Mouse (Mus musculus): Measurements from ENCODE around the gene Hoxc4.

DNA sequence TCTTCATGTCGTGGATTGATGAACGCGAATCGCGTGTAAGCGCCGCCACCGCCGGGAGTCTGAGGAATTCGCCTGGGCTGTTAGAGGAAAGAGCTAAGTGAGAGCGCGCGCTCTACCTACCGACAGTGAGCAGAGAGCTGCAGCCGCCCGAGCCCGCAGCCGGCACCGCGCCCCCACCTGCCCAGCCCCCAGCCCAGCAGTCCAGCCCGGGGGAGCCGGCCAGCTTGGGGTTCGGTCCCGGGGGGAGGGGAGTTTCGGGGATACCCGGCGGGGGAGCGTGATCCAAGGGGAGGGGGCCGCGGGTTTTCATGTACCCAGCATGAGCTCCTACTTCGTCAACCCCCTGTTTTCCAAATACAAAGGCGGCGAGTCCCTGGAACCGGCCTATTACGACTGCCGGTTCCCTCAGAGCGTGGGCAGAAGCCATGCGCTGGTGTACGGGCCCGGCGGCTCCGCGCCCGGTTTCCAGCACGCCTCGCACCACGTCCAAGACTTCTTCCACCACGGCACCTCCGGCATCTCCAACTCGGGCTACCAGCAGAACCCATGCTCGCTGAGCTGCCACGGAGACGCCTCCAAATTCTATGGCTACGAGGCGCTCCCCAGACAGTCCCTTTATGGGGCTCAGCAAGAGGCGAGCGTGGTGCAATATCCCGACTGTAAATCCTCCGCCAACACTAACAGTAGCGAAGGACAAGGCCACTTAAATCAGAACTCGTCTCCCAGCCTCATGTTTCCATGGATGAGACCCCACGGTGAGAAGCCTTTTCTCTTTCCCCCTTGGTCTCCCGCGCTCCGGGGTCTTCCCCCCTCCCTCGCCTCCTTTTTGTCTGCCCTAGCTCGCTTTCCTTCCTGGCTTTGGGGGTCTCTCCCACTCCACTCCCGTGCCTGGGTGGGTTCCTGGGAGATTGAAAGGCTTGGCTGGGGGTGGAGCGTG lies 28.0 kb upstream of the Hoxc4 start, which contains the start of gene Hoxc8:
- no peak for TF ChIP-seq CTCF (IDR thresholded peaks at IDR 0.05; ENCODE audit: extremely low read depth, insufficient read depth, insufficient read length, insufficient replicate concordance)
- no peak for TF ChIP-seq POLR2A (IDR thresholded peaks at IDR 0.05; ENCODE audit: low read depth, low read length)

Measured in spleen, adult 2 months (tissue).